Mouse (Mus musculus) gastrocnemius, adult 2 months (tissue): ENCODE results near the gene Copz2. TPM values are rescaled to one million over a fixed set of nuclear protein-coding genes. Genes with fewer than 3 reads are reported as not detected.
"Not testable (repeated sequence)": the region's sequence is repeated elsewhere in the genome, so short reads cannot be mapped to it uniquely, and the experiment has no call there.

Source experiments
- DNase-seq: peaks from one replicate; pipeline ENCODE4 v3.0.0; 2022
- H3K27ac ChIP-seq: fragments of 200-600 bp; 2 replicates; pipeline ENCODE4 v1.8.1; 2022; ENCODE audit warnings: mild to moderate bottlenecking
- H3K4me3 ChIP-seq: fragments of 200-600 bp; 2 replicates; pipeline ENCODE4 v1.8.1; 2022; ENCODE audit warnings: mild to moderate bottlenecking, moderate library complexity
- CTCF ChIP-seq: fragments of 200-600 bp; IDR thresholded peaks from 2 replicates; pipeline ENCODE4 v1.8.1; 2022; ENCODE audit warnings: antibody characterized with exemption, mild to moderate bottlenecking, moderate library complexity
- intact Hi-C: fragments of 180-260 bp; cut with DNase I; formaldehyde crosslinking; loops from one replicate; pipeline ENCODE4 v1.15.1; 2025
- total RNA-seq, 2 experiments: library from RNA; stranded (reverse); gene quantifications; 2 replicates each; pipeline ENCODE4 v1.2.3; 2021

The Copz2 gene
- total RNA-seq, 2 experiments from 2014 or later, result 21.4 to 31.0 TPM

GRCm38 (mm10) chr11:96830539-96831216, 19.0 kb upstream of the Copz2 start:
- peak overlapping the region; percentile 99 for H3K27ac ChIP-seq
- peak overlapping the region; percentile 94 for H3K4me3 ChIP-seq
- TF ChIP-seq CTCF, result no peak
- intact Hi-C loops, result loop anchor here (2.0 kb wide), 1 partner anchor 54 kb away; the partner anchor contains the start of gene Snx11
- DNase-seq, result no peak

DNA sequence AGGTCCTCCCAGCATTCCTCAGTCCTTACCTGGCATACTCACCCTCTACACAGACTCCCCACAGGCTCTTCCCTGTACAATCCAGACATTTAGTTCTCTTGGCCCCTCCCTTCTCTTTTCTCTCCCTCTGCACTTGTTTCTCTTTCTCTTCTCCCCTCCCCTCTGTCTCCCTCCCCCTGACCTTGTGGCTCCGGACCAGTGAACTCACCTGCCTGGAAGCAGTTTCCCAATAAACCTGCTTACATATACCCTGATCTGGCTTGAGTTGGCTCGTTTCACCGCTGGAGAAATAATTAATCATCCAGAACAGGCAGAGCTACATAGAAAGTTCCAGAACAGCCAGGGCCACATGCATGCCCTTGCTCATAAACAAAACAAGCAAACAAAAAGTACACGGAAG, 18.2 kb upstream of the Copz2 start:
- no peak overlapping the region for H3K4me3 ChIP-seq
- intact Hi-C loops, result loop anchor here (2.0 kb wide), 1 partner anchor 55 kb away; the partner anchor contains the start of gene Snx11
- no peak for DNase-seq
- no peak overlapping the region for H3K27ac ChIP-seq
- TF ChIP-seq CTCF, result no peak

DNA sequence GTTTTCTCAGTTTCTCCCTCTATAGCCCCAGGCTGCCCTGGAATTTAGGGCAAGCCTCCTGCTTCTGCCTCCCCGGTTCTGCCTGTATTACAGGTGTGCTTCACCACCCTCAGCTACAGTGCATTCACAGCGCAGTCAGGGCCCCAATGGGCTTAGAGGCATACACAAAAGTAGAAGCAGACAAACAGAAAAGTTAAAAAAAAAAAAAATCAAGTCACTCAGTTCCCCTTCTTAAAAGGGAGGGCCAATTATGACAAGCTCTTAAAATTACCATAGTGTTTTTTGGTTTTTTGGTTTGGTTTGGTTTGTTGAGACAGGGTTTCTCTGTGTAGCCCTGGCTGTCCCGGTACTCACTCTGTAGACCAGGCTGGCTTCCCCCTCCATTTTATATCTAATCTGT, 17.1 kb upstream of the Copz2 start:
- no peak for TF ChIP-seq CTCF
- Histone ChIP-seq H3K27ac (no peak overlapping the region), H3K4me3 (no peak overlapping the region)
- DNase-seq, result no peak
- intact Hi-C loops, result no loop called here

DNA sequence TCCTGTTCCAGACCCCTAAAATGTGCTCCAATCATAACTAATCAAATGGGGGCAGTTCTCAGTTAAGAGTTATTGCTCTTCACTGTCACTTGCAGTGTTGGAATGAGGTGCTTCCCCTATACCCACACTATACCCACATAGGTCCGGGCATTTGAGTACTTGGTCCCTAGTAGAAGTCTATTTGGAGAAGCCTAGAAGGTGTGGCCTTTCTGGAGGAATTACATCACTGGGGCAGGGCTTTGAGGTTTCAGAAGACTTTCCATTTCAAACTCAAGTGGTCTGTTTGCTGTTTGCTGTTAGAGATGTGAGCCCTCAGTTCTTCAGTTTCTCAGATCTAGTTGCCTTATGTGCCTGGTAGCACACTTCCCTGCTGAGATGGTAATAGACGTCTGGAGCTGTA, 16.7 kb upstream of the Copz2 start:
- no peak for DNase-seq
- H3K27ac ChIP-seq, result no peak overlapping the region
- no peak for TF ChIP-seq CTCF
- intact Hi-C loops, result no loop called here
- no peak overlapping the region for H3K4me3 ChIP-seq

DNA sequence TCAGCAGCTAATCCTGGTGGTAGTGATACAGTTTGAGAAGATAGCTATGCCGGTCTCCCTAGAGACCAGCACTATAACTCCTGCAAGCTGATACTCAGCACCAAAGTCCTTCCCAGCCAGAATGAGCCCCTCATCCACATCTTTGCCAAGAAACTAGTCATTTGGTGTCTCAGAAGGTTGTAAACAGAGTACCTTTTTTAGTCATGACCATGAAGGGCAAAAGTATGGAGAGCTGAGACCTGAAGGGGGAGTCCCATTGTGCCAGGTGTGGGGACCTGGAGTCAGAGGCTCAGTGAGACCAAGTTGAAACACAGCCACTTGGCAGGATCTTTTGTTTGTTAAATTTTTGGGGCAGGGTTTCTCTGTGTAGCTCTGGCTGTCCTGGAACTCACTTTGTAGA, 15.5 kb upstream of the Copz2 start:
- TF ChIP-seq CTCF, result no peak
- intact Hi-C loops, result no loop called here

DNA sequence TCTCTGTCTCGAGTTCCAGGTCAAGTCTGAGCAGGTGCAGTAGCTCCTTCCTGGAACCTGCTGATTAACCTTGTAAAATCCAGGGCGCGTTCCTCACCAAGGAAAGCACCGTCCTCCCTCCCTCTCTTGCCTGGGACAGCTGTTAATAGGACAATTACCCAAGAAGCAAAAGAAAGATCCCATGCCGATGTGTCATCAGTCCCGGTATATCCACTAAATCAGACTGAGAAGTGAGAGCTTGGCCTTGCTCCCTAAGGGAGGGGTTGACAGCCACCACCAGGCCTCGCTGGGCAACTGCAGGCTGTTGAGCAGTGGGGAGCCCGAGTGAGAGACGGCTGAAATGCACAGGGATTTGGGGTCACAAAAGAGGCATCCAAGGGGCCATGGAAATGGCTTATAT, 12.4 kb upstream of the Copz2 start:
- H3K27ac ChIP-seq, result peak overlapping the region; percentile 84
- peak overlapping the region; percentile 16 for H3K4me3 ChIP-seq
- intact Hi-C loops, result no loop called here
- peak; percentile 63 for DNase-seq
- TF ChIP-seq CTCF, result peak; percentile 56

More for the DNA sequence above, 15.5 kb upstream of the Copz2 start:
- DNase-seq, result no peak
- Histone ChIP-seq H3K27ac (no peak overlapping the region), H3K4me3 (no peak overlapping the region)

GRCm38 (mm10) chr11:96838341-96838740, 11.3 kb upstream of the Copz2 start:
- no peak for TF ChIP-seq CTCF
- H3K4me3 ChIP-seq, result no peak overlapping the region
- no peak for DNase-seq
- intact Hi-C loops, result no loop called here
- H3K27ac ChIP-seq, result no peak overlapping the region

DNA sequence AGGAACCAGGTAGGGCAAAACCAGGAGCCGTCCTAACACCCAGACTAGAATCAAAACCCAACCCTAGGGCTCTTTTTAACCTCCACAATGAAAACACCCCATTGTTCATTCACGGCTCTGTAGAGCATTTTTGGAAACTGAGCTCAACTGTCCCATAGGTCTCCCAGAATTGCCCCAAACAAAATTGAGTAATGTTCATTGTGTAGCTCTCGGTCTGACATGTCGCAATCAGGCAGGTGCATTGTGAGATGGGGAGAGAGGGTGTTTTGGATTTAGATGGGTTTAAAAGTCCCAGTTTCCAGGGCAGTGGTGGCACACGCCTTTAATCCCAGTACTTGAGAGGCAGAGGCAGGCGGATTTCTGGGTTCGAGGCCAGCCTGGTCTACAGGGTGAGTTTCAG, 10.2 kb upstream of the Copz2 start:
- intact Hi-C loops, result no loop called here
- H3K4me3 ChIP-seq, result no peak overlapping the region
- DNase-seq, result no peak
- no peak for TF ChIP-seq CTCF
- no peak overlapping the region for H3K27ac ChIP-seq

DNA sequence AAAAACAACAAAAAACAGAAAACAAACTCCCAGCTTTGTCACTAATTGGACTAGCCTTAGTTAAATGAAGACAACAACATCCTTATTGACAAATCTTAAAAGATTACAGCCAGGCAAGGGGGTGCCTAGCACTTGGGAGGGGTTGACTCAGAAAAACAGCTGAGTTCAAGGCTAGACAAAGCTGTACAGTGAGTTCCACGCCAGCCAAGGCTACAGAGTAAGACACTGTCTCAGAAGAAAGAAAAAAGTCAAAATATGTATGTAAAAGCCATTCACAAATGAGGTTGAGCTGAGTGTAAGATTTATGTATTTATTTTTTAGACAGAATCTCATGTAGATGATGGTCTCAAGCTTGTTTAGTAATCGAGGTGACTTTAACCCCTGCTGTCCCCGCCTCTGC, 9.8 kb upstream of the Copz2 start:
- Histone ChIP-seq H3K4me3 (no peak overlapping the region), H3K27ac (no peak overlapping the region)
- intact Hi-C loops, result no loop called here
- TF ChIP-seq CTCF, result no peak
- DNase-seq, result no peak

DNA sequence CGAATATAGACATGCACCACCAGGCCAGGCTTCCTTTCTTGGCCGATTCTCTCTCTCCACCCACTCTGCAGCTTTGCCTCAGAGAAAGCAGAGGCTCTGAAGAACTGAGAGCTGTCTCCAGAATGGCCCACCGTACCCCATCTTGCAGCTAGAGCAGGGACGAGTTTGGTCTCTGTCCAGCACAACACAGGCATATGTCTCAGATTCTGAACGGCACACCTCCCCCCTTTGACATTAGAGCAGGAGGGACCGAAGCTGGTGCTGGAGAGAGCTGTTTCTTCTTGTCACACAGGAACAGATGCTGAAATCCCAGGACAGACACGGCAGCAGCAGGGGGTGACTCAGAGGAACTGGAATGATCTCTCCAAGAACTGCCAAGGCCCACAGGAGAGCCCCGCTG, 9.4 kb upstream of the Copz2 start:
- H3K27ac ChIP-seq, result peak overlapping the region; percentile 28; the same call in 1 of the 2 replicates
- H3K4me3 ChIP-seq, result no peak overlapping the region
- TF ChIP-seq CTCF, result no peak
- no peak for DNase-seq
- intact Hi-C loops, result no loop called here

- no peak overlapping the region for H3K4me3 ChIP-seq
- no peak overlapping the region for H3K27ac ChIP-seq
- no peak for TF ChIP-seq CTCF
- intact Hi-C loops, result no loop called here
- DNase-seq, result no peak
These were observed 6.0 kb upstream of the Copz2 start for GRCm38 (mm10) chr11:96843627-96844026.

DNA sequence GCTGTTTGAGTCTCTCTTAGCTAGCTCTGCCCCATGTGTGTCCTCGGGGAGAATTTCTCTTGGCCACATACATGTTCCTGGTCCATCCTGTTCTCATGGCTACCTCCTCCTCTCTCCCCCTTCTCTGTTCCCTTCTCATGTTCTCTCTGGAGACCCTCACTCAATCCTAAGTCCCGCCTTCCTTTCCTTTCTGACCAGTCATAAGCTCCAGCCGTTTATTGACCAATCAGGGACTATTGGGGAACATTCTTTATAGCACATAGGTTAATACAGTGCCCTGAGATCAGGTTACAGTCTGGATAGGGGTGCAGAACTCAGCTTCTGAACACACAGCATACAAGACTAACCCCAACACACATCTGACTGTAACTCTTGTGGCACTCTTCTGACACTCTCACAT, 2.4 kb upstream of the Copz2 start:
- DNase-seq, result no peak
- Histone ChIP-seq H3K4me3 (no peak overlapping the region), H3K27ac (no peak overlapping the region)
- TF ChIP-seq CTCF, result no peak
- intact Hi-C loops, result no loop called here

- no peak for DNase-seq
- Histone ChIP-seq H3K27ac (no peak overlapping the region), H3K4me3 (no peak overlapping the region)
- intact Hi-C loops, result no loop called here
- no peak for TF ChIP-seq CTCF
These were observed 976 bp upstream of the Copz2 start for GRCm38 (mm10) chr11:96848694-96849093.

- Histone ChIP-seq H3K4me3 (peak overlapping the region; percentile 77), H3K27ac (peak overlapping the region; percentile 85)
- DNase-seq, intact Hi-C loops: not testable (repeated sequence)
These were observed 525 bp upstream of the Copz2 start for GRCm38 (mm10) chr11:96849145-96849544.
